Comparison of ENCODE assay signal across 8 mouse cellular contexts in genomic region chr16:42338987-42339386, GRCm38 (mm10). TPM values are rescaled to one million over a fixed set of nuclear protein-coding genes. Genes with fewer than 3 reads are reported as not detected.
A peak's percentile ranks its signal among the peaks of the same experiment; 100 is the strongest.
DNase-seq lines count a peak whose midpoint lies in the region; ATAC-seq lines count a peak whose summit lies in the region.

No protein-coding gene starts in this region.

- H3K9ac ChIP-seq in intestine, embryonic 15.5 days: no peak overlapping the region
- H3K9ac ChIP-seq in stomach, embryonic 15.5 days: no peak overlapping the region

- H3K36me3 ChIP-seq in heart, embryonic 10.5 days: no peaks in the 10 kb centered on the region
- no peaks in the 10 kb centered on the region for H3K36me3 ChIP-seq in intestine, embryonic 15.5 days
- no peaks in the 10 kb centered on the region for H3K36me3 ChIP-seq in stomach, embryonic 15.5 days

- peak overlapping the region; percentile 70; the same call in 1 of the 2 replicates for H3K27ac ChIP-seq in heart, embryonic 10.5 days
- H3K27ac ChIP-seq in intestine, embryonic 15.5 days: no peak overlapping the region
- no peak overlapping the region for H3K27ac ChIP-seq in stomach, embryonic 15.5 days

- DNase-seq in heart, embryonic 10.5 days (ENCODE audit: low spot score): no peak
- DNase-seq in heart, postnatal 10 days: no peak
- DNase-seq in right cerebral cortex, postnatal 4 days: peak; percentile 20
- no peak for DNase-seq in right cerebral cortex, postnatal 36 days (ENCODE audit: low spot score in 2 of 2)
- DNase-seq in adrenal gland, postnatal 10 days: no peak

- H3K4me1 ChIP-seq in heart, embryonic 10.5 days: peaks cover 15% of the 10 kb centered on the region
- H3K4me1 ChIP-seq in intestine, embryonic 15.5 days (replicated peaks): peaks cover 7% of the 10 kb centered on the region; the same call in 1 of the 2 replicates
- H3K4me1 ChIP-seq in stomach, embryonic 15.5 days: 0 out of 2 replicates have a peak, but pooled peaks cover 9% of the 10 kb centered on the region

- intact Hi-C loops in heart, postnatal 10 days (cut with DNase I): no loop called here

- no peak for ATAC-seq in intestine, embryonic 15.5 days
- ATAC-seq in stomach, embryonic 15.5 days (ENCODE audit: insufficient read depth, low FRiP score, low read depth): no peak
- no peak for ATAC-seq in erythroblast, adult 5-6 weeks (replicated peaks; ENCODE audit: low FRiP score, poor library complexity, severe bottlenecking)

- H3K9me3 ChIP-seq in heart, embryonic 10.5 days: no peaks in the 10 kb centered on the region
- no peaks in the 10 kb centered on the region for H3K9me3 ChIP-seq in intestine, embryonic 15.5 days
- no peaks in the 10 kb centered on the region for H3K9me3 ChIP-seq in stomach, embryonic 15.5 days

- 12% methylated on average over 4 of the region's 4 CpGs for WGBS in heart, embryonic 10.5 days
- WGBS in intestine, embryonic 15.5 days: 8% methylated on average over 4 of the region's 4 CpGs
- 7% methylated on average over 4 of the region's 4 CpGs for WGBS in stomach, embryonic 15.5 days

- peak overlapping the region; percentile 59 for H3K4me3 ChIP-seq in heart, embryonic 10.5 days
- H3K4me3 ChIP-seq in intestine, embryonic 15.5 days (replicated peaks): peak overlapping the region; percentile 27
- H3K4me3 ChIP-seq in stomach, embryonic 15.5 days (replicated peaks): peak overlapping the region; percentile 33

- peak overlapping the region; percentile 66 for H3K4me2 ChIP-seq in intestine, embryonic 15.5 days (replicated peaks)
- peak overlapping the region; percentile 66 for H3K4me2 ChIP-seq in stomach, embryonic 15.5 days

- peaks cover 4% of the 10 kb centered on the region; the same call in 1 of the 2 replicates for H3K27me3 ChIP-seq in heart, embryonic 10.5 days (ENCODE audit: insufficient read depth, poor library complexity, severe bottlenecking)
- no peaks in the 10 kb centered on the region for H3K27me3 ChIP-seq in intestine, embryonic 15.5 days (replicated peaks)
- H3K27me3 ChIP-seq in stomach, embryonic 15.5 days (replicated peaks): no peaks in the 10 kb centered on the region

RNA-seq across cellular contexts. Expression of gene Gap43, which starts 1.5 kb away (rescaled TPM):
- 30.0 and 37.1 TPM in 2 replicates for polyA plus RNA-seq in heart, embryonic 10.5 days (2016; fragmentation: Nextera tagmentation; extraction: Ambion mirVana)
- 1 to 10 TPM; 1.7 to 2.5 TPM for total RNA-seq in heart, postnatal 10 days (2021)
- 61.0 and 67.5 TPM in 2 replicates for polyA plus RNA-seq in intestine, embryonic 15.5 days (2015; fragmentation: Nextera tagmentation; extraction: Ambion mirVana)
- polyA plus RNA-seq in stomach, embryonic 15.5 days (2015; fragmentation: Nextera tagmentation; extraction: Ambion mirVana): 56.4 and 66.7 TPM in 2 replicates
- 10 to 100 TPM; 17.3 to 42.6 TPM for total RNA-seq in adrenal gland, postnatal 10 days (2021)
- not detected in 2 replicates for total RNA-seq in erythroblast, adult 5-6 weeks (2015; ENCODE audit: low replicate concordance)
- not detected in 2 replicates for total RNA-seq in erythroblast, adult 5-6 weeks (2017; ENCODE audit: low replicate concordance)

Comparison
In these comparisons a context has a peak if more than half of its experiments do, and no peak if none do; other contexts are left out.
1. RNA of gene Gap43, which starts 1.5 kb away (total RNA-seq): 17.3 to 42.6 TPM in adrenal gland, postnatal 10 days; 1.7 to 2.5 TPM in heart, postnatal 10 days and not detected in erythroblast, adult 5-6 weeks; every median in the first group is over 4 times any median in the second.
2. Peak in every context shown above with its lines, with median percentiles within 50 percentile points of each other: H3K4me3 ChIP-seq.